ENCODE assay signal across 12 mouse cellular contexts in genomic region chr8:8647319-8647718, GRCm38 (mm10). TPM values are rescaled to one million over a fixed set of nuclear protein-coding genes. Genes with fewer than 3 reads are reported as not detected.
DNase-seq lines count a peak whose midpoint lies in the region; ATAC-seq and TF ChIP-seq lines count a peak whose summit lies in the region.
"Had no signal": no experiment of that assay in that cellular context is flagged by ENCODE, and none has a peak within 500 bp of the region (broad histone marks: within the 10 kb centered on the region; RNA-seq: fewer than 3 reads in every experiment).

No protein-coding gene starts in this region.

- WGBS in embryonic facial prominence, embryonic 11.5 days = 54% methylated on average over 3 of the region's 3 CpGs
- WGBS in embryonic facial prominence, embryonic 10.5 days = 64% methylated on average over 3 of the region's 3 CpGs
- 55% methylated on average over 3 of the region's 3 CpGs for WGBS in kidney, embryonic 15.5 days

- no peak for TF ChIP-seq CTCF in embryonic fibroblast, embryonic 13.5 days (IDR thresholded peaks at IDR 0.05; ENCODE audit: borderline replicate concordance, insufficient read depth, low read length)

- H3K27me3 ChIP-seq in embryonic facial prominence, embryonic 11.5 days (ENCODE audit: control insufficient read depth, insufficient read depth, low read length) = no peaks in the 10 kb centered on the region
- H3K27me3 ChIP-seq in embryonic facial prominence, embryonic 10.5 days (replicated peaks; ENCODE audit: low read depth, poor library complexity, severe bottlenecking) = no peaks in the 10 kb centered on the region; the same call in 1 of the 2 replicates
- no peaks in the 10 kb centered on the region for H3K27me3 ChIP-seq in kidney, embryonic 15.5 days
- H3K27me3 ChIP-seq: liver, embryonic 15.5 days had no signal

- H3K4me2 ChIP-seq in embryonic facial prominence, embryonic 11.5 days (ENCODE audit: low read depth, low read length) = no peak overlapping the region
- H3K4me2 ChIP-seq in kidney, embryonic 15.5 days = no peak overlapping the region
- H3K4me2 ChIP-seq: liver, embryonic 15.5 days had no signal

- H3K4me1 ChIP-seq in embryonic facial prominence, embryonic 11.5 days (ENCODE audit: control insufficient read depth, insufficient read depth, low read length) = no peaks in the 10 kb centered on the region; the same call in 1 of the 2 replicates
- peaks cover 63% of the 10 kb centered on the region for H3K4me1 ChIP-seq in embryonic facial prominence, embryonic 10.5 days
- H3K4me1 ChIP-seq in kidney, embryonic 15.5 days = peaks cover 44% of the 10 kb centered on the region
- H3K4me1 ChIP-seq in embryonic fibroblast, embryonic 13.5 days (ENCODE audit: control insufficient read depth, insufficient read depth, low read length) = peaks cover 33% of the 10 kb centered on the region
- H3K4me1 ChIP-seq: liver, embryonic 15.5 days had no signal

- peak; percentile 50 for DNase-seq in embryonic facial prominence, embryonic 11.5 days (ENCODE audit: low spot score)
- no peak for DNase-seq in embryonic facial prominence, embryonic 10.5 days (ENCODE audit: low spot score)
- DNase-seq in kidney, postnatal 36 days = no peak
- DNase-seq in 3T3-L1 (ENCODE audit: low read depth, low spot score) = peak; percentile 74
- no peak for DNase-seq in cerebellum, postnatal 4 days (ENCODE audit: low spot score in 2 of 2)
- DNase-seq in cerebellum, adult 11-12 months = no peak
- DNase-seq: adrenal gland, postnatal 36 days; cerebellum, adult 18-20 months; kidney, adult 2 months had no signal

- no peaks in the 10 kb centered on the region for H3K36me3 ChIP-seq in embryonic facial prominence, embryonic 11.5 days (replicated peaks; ENCODE audit: control insufficient read depth, insufficient read depth, low read depth, low read length)
- H3K36me3 ChIP-seq in embryonic facial prominence, embryonic 10.5 days (replicated peaks) = peaks cover 47% of the 10 kb centered on the region
- H3K36me3 ChIP-seq in kidney, embryonic 15.5 days = peaks cover 5% of the 10 kb centered on the region; the same call in 1 of the 2 replicates
- H3K36me3 ChIP-seq: liver, embryonic 15.5 days had no signal

- no peaks in the 10 kb centered on the region for H3K9me3 ChIP-seq in embryonic facial prominence, embryonic 11.5 days (replicated peaks; ENCODE audit: control insufficient read depth, low read length)
- H3K9me3 ChIP-seq in embryonic facial prominence, embryonic 10.5 days = no peaks in the 10 kb centered on the region
- no peaks in the 10 kb centered on the region for H3K9me3 ChIP-seq in kidney, embryonic 15.5 days (replicated peaks)
- H3K9me3 ChIP-seq: liver, embryonic 15.5 days had no signal

- TF ChIP-seq POLR2A in embryonic fibroblast, embryonic 13.5 days (IDR thresholded peaks at IDR 0.05; ENCODE audit: low read depth, low read length) = no peak

- H3K9ac ChIP-seq in embryonic facial prominence, embryonic 11.5 days (replicated peaks; ENCODE audit: low read length) = no peak overlapping the region
- H3K9ac ChIP-seq in kidney, embryonic 15.5 days = no peak overlapping the region
- H3K9ac ChIP-seq: liver, embryonic 15.5 days had no signal

- H3K4me3 ChIP-seq in embryonic facial prominence, embryonic 11.5 days (ENCODE audit: low read depth, low read length) = no peak overlapping the region
- H3K4me3 ChIP-seq in embryonic facial prominence, embryonic 10.5 days = no peak overlapping the region
- H3K4me3 ChIP-seq in kidney, embryonic 15.5 days (replicated peaks) = no peak overlapping the region
- H3K4me3 ChIP-seq in embryonic fibroblast, embryonic 13.5 days (ENCODE audit: insufficient read depth, low read length) = no peak overlapping the region
- H3K4me3 ChIP-seq: liver, embryonic 15.5 days had no signal

- ATAC-seq in embryonic facial prominence, embryonic 11.5 days (replicated peaks; ENCODE audit: insufficient number of reproducible peaks, low FRiP score, low TSS enrichment, low read depth) = 0 out of 2 replicates have a peak, but pooled peaks have one; percentile 27
- ATAC-seq in kidney, embryonic 15.5 days (replicated peaks; ENCODE audit: low FRiP score) = 0 out of 2 replicates have a peak, but pooled peaks have one; percentile 13

- H3K27ac ChIP-seq in embryonic facial prominence, embryonic 11.5 days (replicated peaks; ENCODE audit: low read depth, low read length) = no peak overlapping the region
- no peak overlapping the region for H3K27ac ChIP-seq in embryonic facial prominence, embryonic 10.5 days (replicated peaks)
- no peak overlapping the region for H3K27ac ChIP-seq in kidney, embryonic 15.5 days
- peak overlapping the region; percentile 51; the same call in 1 of the 2 replicates for H3K27ac ChIP-seq in embryonic fibroblast, embryonic 13.5 days (ENCODE audit: insufficient read depth, low read length)
- H3K27ac ChIP-seq: liver, embryonic 15.5 days had no signal

RNA-seq across cellular contexts. Expression of gene Efnb2, which starts 13.7 kb away (rescaled TPM):
- polyA plus RNA-seq in embryonic facial prominence, embryonic 11.5 days (2014; fragmentation: Nextera tagmentation; extraction: Ambion mirVana) = 38.9 and 39.1 TPM in 2 replicates
- 32.2 and 33.7 TPM in 2 replicates for polyA plus RNA-seq in embryonic facial prominence, embryonic 10.5 days (2016; fragmentation: Nextera tagmentation; extraction: Ambion mirVana)
- 26.2 TPM in 2 replicates for polyA plus RNA-seq in kidney, embryonic 15.5 days (2015; fragmentation: Nextera tagmentation; extraction: Ambion mirVana)
- 56.9 and 57.2 TPM in 2 replicates for polyA plus RNA-seq in embryonic fibroblast, embryonic 13.5 days (2011; ENCODE audit: insufficient read length, low read depth, missing spikeins)

RNA-seq across cellular contexts. Expression of gene Arglu1, which starts 43.0 kb away (rescaled TPM):
- polyA plus RNA-seq in embryonic facial prominence, embryonic 11.5 days (2014; fragmentation: Nextera tagmentation; extraction: Ambion mirVana) = 148 and 156 TPM in 2 replicates
- polyA plus RNA-seq in embryonic facial prominence, embryonic 10.5 days (2016; fragmentation: Nextera tagmentation; extraction: Ambion mirVana) = 174 and 177 TPM in 2 replicates
- polyA plus RNA-seq in kidney, embryonic 15.5 days (2015; fragmentation: Nextera tagmentation; extraction: Ambion mirVana) = 146 and 152 TPM in 2 replicates
- polyA plus RNA-seq in embryonic fibroblast, embryonic 13.5 days (2011; ENCODE audit: insufficient read length, low read depth, missing spikeins) = 104 and 109 TPM in 2 replicates

Comparison
In these comparisons a context has a peak if more than half of its experiments do, and no peak if none do; other contexts are left out.
1. DNase-seq: peak in embryonic facial prominence, embryonic 11.5 days (single experiment) and 3T3-L1 (single experiment); none in embryonic facial prominence, embryonic 10.5 days (single experiment), kidney, postnatal 36 days (0 of 2), cerebellum, postnatal 4 days (0 of 2) and cerebellum, adult 11-12 months (single experiment).